Mouse (Mus musculus): ENCODE measurements around the gene Gabrd. TPM values are rescaled to one million over a fixed set of nuclear protein-coding genes. Genes with fewer than 3 reads are reported as not detected.

Gene Gabrd
- total and polyA plus RNA-seq, 3 experiments, result 0.08 TPM; not detected in 2

DNA sequence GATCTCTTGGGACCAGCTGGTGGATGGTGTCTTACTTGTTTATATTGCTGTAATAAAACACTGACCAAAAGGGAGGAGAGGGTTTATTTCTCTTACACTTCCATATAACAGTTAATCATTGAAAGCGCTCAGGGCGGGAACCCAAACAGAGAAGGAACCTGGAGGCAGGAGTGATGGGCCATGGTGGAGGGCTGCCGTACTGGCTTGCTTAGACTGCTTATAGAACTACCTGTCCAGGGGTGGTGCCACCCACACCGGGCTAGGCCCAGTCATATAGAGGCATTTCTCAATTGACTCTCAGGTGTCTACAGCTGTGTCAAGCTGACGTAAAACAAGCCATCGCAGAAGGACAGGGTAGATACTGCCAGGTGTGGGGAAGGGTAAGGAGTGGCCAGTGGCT is 31.1 kb downstream of the Gabrd start:
- H3K9ac ChIP-seq (ENCODE audit: insufficient read depth, low read depth), result no peak overlapping the region
- no peaks in the 10 kb centered on the region for H3K79me2 ChIP-seq (replicated peaks; ENCODE audit: control insufficient read depth, extremely low read depth, insufficient read depth, poor library complexity, severe bottlenecking)
- H3K27me3 ChIP-seq (replicated peaks), result peaks cover 37% of the 10 kb centered on the region
- H3K4me3 ChIP-seq (replicated peaks in 1 of 3; ENCODE audit: low read depth in 2 of 3, low read length in 2 of 3, poor library complexity in 1 of 3), result no peak overlapping the region
- in situ Hi-C loops (cut with MboI; ENCODE audit: low pct_ligation_motif_present, low pct_unique_long_range_greater_than_20kb, low sequenced_read_pairs) (loop anchor here (10.0 kb wide), 1 partner anchor 208 kb away; no protein-coding TSS in a partner anchor), dilution Hi-C loops (cut with MboI; ENCODE audit: extremely low pct_ligation_motif_present, extremely low pct_unique_long_range_greater_than_20kb, low sequenced_read_pairs) (no loop called here)
- peaks cover 24 to 31% of the 10 kb centered on the region in 2 experiments for H3K4me1 ChIP-seq (ENCODE audit: control insufficient read depth in 1 of 2, insufficient read depth in 2 of 2)
- TF ChIP-seq USF1 (IDR thresholded peaks at IDR 0.05; ENCODE audit: low read depth, low read length) (no peak), SMC3 (IDR thresholded peaks at IDR 0.05; ENCODE audit: low read depth, low read length) (no peak), PAX5 (IDR thresholded peaks at IDR 0.05; ENCODE audit: low read length) (no peak), MAZ (IDR thresholded peaks at IDR 0.05; ENCODE audit: low read depth, low read length) (no peak), KAT2A (IDR thresholded peaks at IDR 0.05; ENCODE audit: insufficient replicate concordance, low read length) (no peak), JUN (IDR thresholded peaks at IDR 0.05; ENCODE audit: insufficient read depth, low read depth, low read length) (no peak), MEF2A (IDR thresholded peaks at IDR 0.05; ENCODE audit: borderline replicate concordance, low read depth, low read length) (no peak), E2F4 (IDR thresholded peaks at IDR 0.05; ENCODE audit: insufficient replicate concordance, low read depth, low read length) (no peak), GABPA (IDR thresholded peaks at IDR 0.05; ENCODE audit: insufficient replicate concordance, low read depth, low read length) (no peak), MYC (IDR thresholded peaks at IDR 0.05; ENCODE audit: low read depth, low read length) (no peak)
- DNase-seq (ENCODE audit: extremely low read depth), result no peak
- no peak overlapping the region for H3K27ac ChIP-seq (ENCODE audit: insufficient read depth, low read depth)
- no peak overlapping the region for H3K4me2 ChIP-seq (ENCODE audit: insufficient read depth, low read depth, poor library complexity, severe bottlenecking)
- peaks cover 2% of the 10 kb centered on the region for H3K9me3 ChIP-seq (replicated peaks; ENCODE audit: low read length)
- no peaks in the 10 kb centered on the region for H3K36me3 ChIP-seq (replicated peaks in 1 of 2; ENCODE audit: control insufficient read depth in 1 of 2, insufficient read depth in 1 of 2, low read length in 1 of 2)

DNA sequence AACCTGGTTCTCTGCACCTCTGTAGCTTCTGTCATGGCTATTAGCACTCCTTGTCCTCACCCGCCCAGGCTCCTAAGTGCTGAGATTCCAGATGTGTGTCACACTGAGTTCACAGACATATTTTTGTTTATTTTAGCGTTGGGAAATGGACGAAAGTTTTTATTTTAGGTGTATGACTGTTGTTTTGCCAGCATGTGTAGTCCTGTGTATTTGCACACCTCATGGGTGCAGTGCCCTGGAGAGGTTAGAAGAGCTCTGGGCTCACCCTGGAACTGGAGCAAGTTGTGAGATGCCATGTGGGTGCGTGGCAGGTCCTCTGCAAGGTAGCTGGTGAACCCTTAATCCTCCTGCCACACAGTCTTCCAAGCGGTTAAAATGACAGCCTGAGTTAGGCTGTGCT is 35.5 kb downstream of the Gabrd start:
- Histone ChIP-seq H3K79me2 (replicated peaks; ENCODE audit: control insufficient read depth, extremely low read depth, insufficient read depth, poor library complexity, severe bottlenecking) (no peaks in the 10 kb centered on the region), H3K4me3 (replicated peaks in 1 of 3; ENCODE audit: low read depth in 2 of 3, low read length in 2 of 3, poor library complexity in 1 of 3) (no peak overlapping the region), H3K9me3 (replicated peaks; ENCODE audit: low read length) (peaks cover 13% of the 10 kb centered on the region)

DNA sequence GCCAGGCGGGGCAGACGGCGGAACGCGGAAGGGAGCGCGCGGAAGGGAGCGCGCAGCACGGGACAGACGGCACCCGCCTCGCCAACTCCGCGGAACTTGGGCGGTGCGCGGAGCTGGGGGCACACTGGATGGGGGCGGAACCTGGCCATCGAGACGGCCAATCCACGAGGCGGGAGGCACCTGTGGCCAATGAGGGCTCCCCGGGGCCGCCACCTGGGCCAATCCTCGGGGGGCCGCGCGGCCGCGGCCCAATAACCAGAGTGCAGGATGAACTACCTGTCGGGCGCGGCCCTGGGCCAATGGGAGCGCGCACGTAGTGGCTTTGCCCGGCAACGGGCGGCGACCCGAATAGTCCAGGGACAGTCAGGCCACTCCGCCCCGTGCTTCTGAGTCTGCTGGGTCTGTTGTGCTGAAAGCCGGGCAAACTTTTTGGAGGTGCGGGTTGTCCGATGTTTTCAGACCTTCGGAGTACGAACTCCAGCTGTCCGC is 36.6 kb downstream of the Gabrd start, which contains the start of gene Prkcz:
TSS of gene Prkcz (minus strand) at position 59 of the 489 bp plus-strand sequence.
- H3K9me3 ChIP-seq (replicated peaks; ENCODE audit: low read length), result peaks cover 13% of the 10 kb centered on the region
- no peak within 1 kb of the TSS; the same call in 1 of the 2 replicates for H3K27ac ChIP-seq (ENCODE audit: insufficient read depth, low read depth)
- in situ Hi-C loops (cut with MboI; ENCODE audit: low pct_ligation_motif_present, low pct_unique_long_range_greater_than_20kb, low sequenced_read_pairs) (loop anchor here (10.0 kb wide), 1 partner anchor 213 kb away; no protein-coding TSS in a partner anchor), dilution Hi-C loops (cut with MboI; ENCODE audit: extremely low pct_ligation_motif_present, extremely low pct_unique_long_range_greater_than_20kb, low sequenced_read_pairs) (no loop called here)
- peak within 1 kb of the TSS; percentile 17 for H3K4me2 ChIP-seq (ENCODE audit: insufficient read depth, low read depth, poor library complexity, severe bottlenecking)
- no peaks in the 10 kb centered on the region for H3K79me2 ChIP-seq (replicated peaks; ENCODE audit: control insufficient read depth, extremely low read depth, insufficient read depth, poor library complexity, severe bottlenecking)
- peak within 1 kb of the TSS; percentile 6 to 68 (median 42) for H3K4me3 ChIP-seq (replicated peaks in 1 of 3; ENCODE audit: low read depth in 2 of 3, low read length in 2 of 3, poor library complexity in 1 of 3)
- DNase-seq (ENCODE audit: extremely low read depth), result no peak
- H3K9ac ChIP-seq (ENCODE audit: insufficient read depth, low read depth), result peak within 1 kb of the TSS; percentile 4; the same call in 1 of the 2 replicates
- H3K27me3 ChIP-seq (replicated peaks), result peaks cover 50% of the 10 kb centered on the region
- peaks cover 26 to 28% of the 10 kb centered on the region in 2 experiments for H3K4me1 ChIP-seq (ENCODE audit: control insufficient read depth in 1 of 2, insufficient read depth in 2 of 2)
- H3K36me3 ChIP-seq (replicated peaks in 1 of 2; ENCODE audit: control insufficient read depth in 1 of 2, insufficient read depth in 1 of 2, low read length in 1 of 2), result no peaks in the 10 kb centered on the region
- TF ChIP-seq USF1 (IDR thresholded peaks at IDR 0.05; ENCODE audit: low read depth, low read length) (no peak), ZC3H11A (IDR thresholded peaks at IDR 0.05; ENCODE audit: low read depth, low read length) (no peak), CHD2 (IDR thresholded peaks at IDR 0.05; ENCODE audit: low read length) (peak; percentile 86), POLR2A (IDR thresholded peaks at IDR 0.05; ENCODE audit: low read depth, low read length) (peak; percentile 71), ZNF384 (IDR thresholded peaks at IDR 0.05; ENCODE audit: low read depth, low read length) (no peak), GABPA (IDR thresholded peaks at IDR 0.05; ENCODE audit: insufficient replicate concordance, low read depth, low read length) (no peak), ZMIZ1 (IDR thresholded peaks at IDR 0.05; ENCODE audit: low read depth, low read length) (no peak; the same call in 1 of the 2 replicates), MAZ (IDR thresholded peaks at IDR 0.05; ENCODE audit: low read depth, low read length) (peak; percentile 58; the same call in 1 of the 2 replicates), MAX (IDR thresholded peaks at IDR 0.05; ENCODE audit: low read length) (peak; percentile 32; the same call in 1 of the 2 replicates), E2F4 (IDR thresholded peaks at IDR 0.05; ENCODE audit: insufficient replicate concordance, low read depth, low read length) (no peak), PAX5 (IDR thresholded peaks at IDR 0.05; ENCODE audit: low read length) (no peak), NELFE (IDR thresholded peaks at IDR 0.05; ENCODE audit: low read depth, low read length) (peak; percentile 63; the same call in 1 of the 2 replicates), ETS1 (conservative IDR thresholded peaks at IDR 0.05; ENCODE audit: low read depth, low read length) (no peak), POLR2AphosphoS2 (IDR thresholded peaks at IDR 0.05; ENCODE audit: low read depth, low read length) (no peak), KAT2A (IDR thresholded peaks at IDR 0.05; ENCODE audit: insufficient replicate concordance, low read length) (no peak), CTCF (conservative IDR thresholded peaks at IDR 0.05 in 1 of 2, IDR thresholded peaks at IDR 0.05 in 1 of 2; ENCODE audit: low read depth in 2 of 2, low read length in 2 of 2) (no peak), ELF1 (IDR thresholded peaks at IDR 0.05; ENCODE audit: low read depth, low read length) (peak; percentile 69; the same call in 1 of the 2 replicates), IRF4 (IDR thresholded peaks at IDR 0.05; ENCODE audit: low read depth, low read length) (0 out of 2 replicates have a peak, but pooled peaks have one; percentile 15), NRF1 (IDR thresholded peaks at IDR 0.05; ENCODE audit: low read depth, low read length) (peak; percentile 41)

More for the DNA sequence above, 35.5 kb downstream of the Gabrd start:
- no peak for DNase-seq (ENCODE audit: extremely low read depth)
- TF ChIP-seq MXI1 (IDR thresholded peaks at IDR 0.05; ENCODE audit: low read depth, low read length), result peak; percentile 20; the same call in 1 of the 2 replicates
- no peak for TF ChIP-seq TCF12 (IDR thresholded peaks at IDR 0.05; ENCODE audit: low read depth, low read length)
- Histone ChIP-seq H3K4me1 (ENCODE audit: control insufficient read depth in 1 of 2, insufficient read depth in 2 of 2) (peaks cover 36% of the 10 kb centered on the region in 2 experiments), H3K9ac (ENCODE audit: insufficient read depth, low read depth) (no peak overlapping the region), H3K27me3 (replicated peaks) (peaks cover 47% of the 10 kb centered on the region), H3K27ac (ENCODE audit: insufficient read depth, low read depth) (no peak overlapping the region), H3K4me2 (ENCODE audit: insufficient read depth, low read depth, poor library complexity, severe bottlenecking) (peak overlapping the region; percentile 17), H3K36me3 (replicated peaks in 1 of 2; ENCODE audit: control insufficient read depth in 1 of 2, insufficient read depth in 1 of 2, low read length in 1 of 2) (no peaks in the 10 kb centered on the region)
- dilution Hi-C loops (cut with MboI; ENCODE audit: extremely low pct_ligation_motif_present, extremely low pct_unique_long_range_greater_than_20kb, low sequenced_read_pairs), result no loop called here
- in situ Hi-C loops (cut with MboI; ENCODE audit: low pct_ligation_motif_present, low pct_unique_long_range_greater_than_20kb, low sequenced_read_pairs), result loop anchor here (10.0 kb wide), 1 partner anchor 212 kb away; no protein-coding TSS in a partner anchor

Measured in CH12.LX (cell line).